Mouse (Mus musculus): ENCODE data around the gene Sirt3.

Gene Sirt3

GRCm38 (mm10) chr7:140881696-140882468 lies at the start of gene Sirt3, which contains the start of gene Psmd13:
TSS of gene Sirt3 (minus strand) at chr7:140882309.
TSS of gene Psmd13 (plus strand) at chr7:140881968.
- peak; percentile 87 for DNase-seq

- DNase-seq: no peak
Measured at GRCm38 (mm10) chr7:140927181-140927580, 45.1 kb upstream of the Sirt3 start.

DNA sequence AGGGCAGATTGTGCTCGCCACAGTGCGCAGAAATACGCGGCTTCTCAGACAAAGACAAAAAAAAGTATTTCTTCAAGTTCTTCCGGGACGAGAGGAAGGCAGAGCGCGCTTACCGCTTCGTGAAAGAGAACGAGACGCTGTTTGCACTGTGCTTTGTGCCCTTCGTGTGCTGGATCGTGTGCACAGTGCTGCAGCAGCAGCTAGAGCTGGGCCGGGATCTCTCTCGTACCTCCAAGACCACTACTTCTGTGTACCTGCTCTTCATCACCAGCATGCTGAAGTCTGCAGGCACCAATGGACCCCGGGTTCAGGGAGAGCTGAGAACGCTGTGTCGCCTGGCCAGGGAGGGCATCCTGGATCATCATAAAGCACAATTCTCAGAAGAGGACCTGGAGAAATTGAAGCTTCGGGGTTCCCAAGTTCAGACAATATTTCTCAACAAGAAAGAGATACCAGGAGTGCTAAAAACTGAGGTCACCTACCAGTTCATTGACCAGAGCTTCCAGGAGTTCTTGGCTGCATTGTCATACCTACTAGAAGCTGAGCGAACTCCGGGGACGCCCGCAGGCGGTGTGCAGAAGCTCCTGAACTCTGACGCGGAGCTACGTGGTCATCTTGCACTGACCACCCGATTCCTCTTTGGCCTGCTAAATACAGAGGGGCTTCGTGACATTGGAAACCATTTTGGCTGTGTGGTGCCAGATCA lies 41.1 kb upstream of the Sirt3 start:
- no peak for DNase-seq

GRCm38 (mm10) chr7:140922398-140923069 lies 40.4 kb upstream of the Sirt3 start:
- DNase-seq: peak; percentile 80

- DNase-seq: no peak
Measured at GRCm38 (mm10) chr7:140921225-140921975, 39.3 kb upstream of the Sirt3 start.

- DNase-seq: no peak
Measured at GRCm38 (mm10) chr7:140920418-140921029, 38.4 kb upstream of the Sirt3 start, which contains the start of gene Nlrp6. TSS of gene Nlrp6 (plus strand) at chr7:140920902.

GRCm38 (mm10) chr7:140919911-140920310 lies 37.8 kb upstream of the Sirt3 start:
- no peak for DNase-seq

DNA sequence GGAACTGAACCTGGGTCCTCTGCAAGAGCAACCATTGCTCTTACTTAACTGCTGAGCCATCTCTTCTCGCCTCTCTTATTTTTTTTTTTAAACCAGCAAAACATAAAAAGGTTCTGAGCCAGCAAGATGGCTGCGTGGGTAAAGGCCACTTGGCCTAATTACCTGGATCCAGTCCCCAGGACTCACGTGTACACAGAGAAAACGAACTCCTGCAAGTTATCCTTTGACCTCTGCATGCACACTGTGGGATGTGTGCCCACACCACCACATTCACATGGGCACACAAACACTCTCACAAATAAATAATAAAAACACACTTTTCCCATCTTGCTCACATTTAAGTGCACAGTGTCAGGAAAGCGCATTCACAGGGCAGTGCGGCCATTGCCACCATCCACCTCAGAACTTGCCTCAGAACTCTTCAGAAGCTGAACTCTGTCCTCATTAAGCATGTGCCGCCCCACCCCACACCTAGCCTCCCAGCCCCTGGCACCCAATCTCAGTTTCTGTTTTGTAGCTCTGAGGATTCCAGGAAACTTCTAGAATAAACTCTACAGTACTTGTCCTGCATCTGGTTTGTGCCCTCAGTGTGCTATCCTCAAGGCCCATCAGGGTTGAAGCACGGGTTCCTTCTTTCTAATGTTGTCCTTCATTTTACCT lies 32.1 kb upstream of the Sirt3 start:
- DNase-seq: no peak

- DNase-seq: no peak
Measured at GRCm38 (mm10) chr7:140912846-140913482, 30.9 kb upstream of the Sirt3 start.

DNA sequence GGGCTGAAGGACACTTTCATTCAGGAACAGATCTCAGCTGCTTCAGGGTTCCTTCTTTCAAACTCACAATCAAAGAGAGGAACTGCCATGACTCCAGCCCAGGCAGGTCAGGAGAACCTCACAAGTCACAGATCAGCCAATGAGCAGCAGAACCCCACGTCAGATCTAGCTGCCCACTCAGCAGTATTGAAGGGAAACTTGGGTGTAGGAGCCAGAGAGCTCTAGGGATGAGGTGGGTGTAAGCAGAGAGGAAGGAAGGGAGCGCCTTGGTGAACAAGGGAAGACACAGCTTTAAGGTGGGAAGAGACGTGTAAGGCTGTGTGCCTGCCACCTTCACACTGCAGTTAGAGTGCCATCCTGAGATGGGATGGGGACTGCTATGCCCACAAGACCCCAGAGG lies 30.2 kb upstream of the Sirt3 start:
- DNase-seq: no peak

GRCm38 (mm10) chr7:140908634-140909107 lies 26.6 kb upstream of the Sirt3 start:
- peak; percentile 52 for DNase-seq

DNA sequence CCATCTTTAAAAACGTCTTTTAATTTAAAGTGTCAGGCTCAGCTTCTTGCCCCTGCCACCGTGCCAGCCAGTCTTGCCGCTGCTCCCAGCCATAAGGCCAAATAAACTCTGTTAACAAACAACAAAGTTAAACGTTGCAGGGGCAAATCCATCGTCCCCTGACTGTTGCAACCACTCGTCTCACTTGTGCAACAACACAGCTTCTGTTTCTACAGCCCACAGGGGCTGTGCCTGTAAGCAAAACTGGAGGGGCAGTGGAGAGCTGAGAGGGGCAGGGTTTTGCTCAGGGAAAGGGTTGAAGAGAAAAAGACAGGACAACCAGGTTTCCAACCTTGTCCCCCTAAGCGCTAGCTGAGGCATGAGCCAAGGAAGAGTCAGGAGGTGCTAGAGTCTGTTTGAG lies 26.1 kb upstream of the Sirt3 start:
- no peak for DNase-seq

DNA sequence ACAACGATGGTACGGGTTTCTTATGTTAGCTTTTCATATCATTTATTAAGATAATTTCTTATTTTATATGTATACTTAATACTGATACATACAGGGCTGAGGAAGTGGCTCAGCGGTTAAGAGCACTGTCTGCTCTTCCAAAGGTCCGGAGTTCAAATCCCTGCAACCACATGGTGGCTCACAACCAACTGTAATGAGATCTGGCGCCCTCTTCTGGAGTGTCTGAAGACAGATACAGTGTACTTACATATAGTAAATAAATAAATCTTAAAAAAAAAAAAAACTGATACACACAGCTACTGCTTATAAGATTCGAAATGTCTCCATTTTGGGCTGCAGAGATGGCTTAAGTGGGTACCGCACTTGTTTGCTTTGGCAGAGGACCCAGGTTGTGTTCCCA lies 25.6 kb upstream of the Sirt3 start:
- DNase-seq: no peak

- no peak for DNase-seq
Measured at GRCm38 (mm10) chr7:140907131-140907530, 25.0 kb upstream of the Sirt3 start.

DNA sequence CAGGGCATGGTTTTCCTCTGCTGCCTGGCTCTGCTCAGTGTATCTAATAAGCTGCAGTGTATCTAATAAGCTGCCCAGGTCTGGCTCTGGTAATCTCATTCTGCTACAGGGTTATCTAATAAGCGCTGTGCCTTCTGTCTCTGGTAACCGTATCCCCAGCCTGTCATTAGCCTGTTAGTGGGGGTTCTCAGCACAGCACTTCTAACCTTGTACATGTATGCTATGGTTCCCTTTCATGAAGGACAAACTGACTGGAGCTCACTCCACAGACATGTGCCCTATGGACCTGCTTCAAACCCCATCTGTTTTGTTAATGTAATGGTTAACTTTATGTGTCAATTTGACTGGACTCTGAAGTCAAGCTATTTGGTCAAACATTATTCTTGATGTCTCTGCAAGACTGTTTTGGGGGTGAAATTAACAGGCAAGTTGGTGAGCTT lies 23.6 kb upstream of the Sirt3 start:
- DNase-seq: no peak

GRCm38 (mm10) chr7:140903212-140903611 lies 21.1 kb upstream of the Sirt3 start:
- peak; percentile 63 for DNase-seq

GRCm38 (mm10) chr7:140902036-140902875 lies 20.1 kb upstream of the Sirt3 start:
- no peak for DNase-seq

DNA sequence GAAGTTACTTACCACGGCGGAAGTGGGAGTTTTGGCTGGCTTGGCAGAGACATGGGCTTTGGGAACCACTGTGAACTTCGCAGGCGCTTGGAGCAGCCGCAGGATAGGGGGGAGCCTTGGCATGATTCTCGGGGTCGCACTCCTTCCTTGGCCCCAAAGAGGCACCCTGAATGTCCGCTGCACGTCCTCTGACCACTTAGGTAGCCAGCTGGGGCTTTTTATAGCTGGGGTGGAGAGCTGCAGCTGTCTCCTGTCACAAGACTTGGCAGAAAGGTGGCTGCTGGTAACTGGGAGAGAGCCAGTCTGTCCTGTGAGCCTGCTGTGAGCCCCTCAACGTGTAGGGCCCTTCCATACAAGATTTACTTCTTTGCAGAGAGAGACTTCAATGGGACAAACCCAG lies 18.1 kb upstream of the Sirt3 start, which contains the start of gene Cox8b:
Gene Cox8b (minus strand): TSS at position 227 of the 400 bp plus-strand sequence.
- no peak for DNase-seq

DNA sequence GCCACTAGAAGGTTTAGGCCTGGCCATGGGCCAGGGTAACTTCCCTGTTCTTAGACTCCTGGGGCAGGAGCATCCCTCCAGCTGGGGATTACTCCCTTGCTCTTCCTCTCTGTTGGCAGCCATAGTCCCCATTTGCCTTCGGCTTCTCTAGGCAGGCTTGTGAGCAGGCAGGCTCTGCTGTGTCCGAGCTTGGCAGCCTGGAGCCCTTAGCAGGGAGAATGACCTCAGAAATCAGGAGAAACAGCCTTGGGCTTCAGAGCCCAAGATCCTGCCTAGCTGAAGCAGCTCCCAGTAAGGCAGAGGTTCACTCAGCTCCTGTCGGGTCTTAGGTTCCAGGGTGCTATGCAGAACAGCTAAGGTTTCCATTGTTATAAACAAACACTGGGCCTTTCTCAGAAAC lies 17.0 kb upstream of the Sirt3 start:
- DNase-seq: no peak

GRCm38 (mm10) chr7:140897863-140898262 lies 15.8 kb upstream of the Sirt3 start:
- no peak for DNase-seq
